Mouse (Mus musculus) liver, embryonic 18 days (tissue): Measurements from ENCODE around the gene Chia1. TPM values are rescaled to one million over a fixed set of nuclear protein-coding genes. Genes with fewer than 3 reads are reported as not detected.

Source experiments
- polyA plus RNA-seq: library from polyadenylated mRNA; depleted of rRNA; stranded (reverse); fragments of >200 nt; gene quantifications from 2 replicates; pipeline ENCODE4 v1.2.3, GENCODE M21; 2012; rRNA removed

Chia1 gene
- 0.02 TPM in 1 of 2 replicates, not detected in the other for polyA plus RNA-seq

DNA sequence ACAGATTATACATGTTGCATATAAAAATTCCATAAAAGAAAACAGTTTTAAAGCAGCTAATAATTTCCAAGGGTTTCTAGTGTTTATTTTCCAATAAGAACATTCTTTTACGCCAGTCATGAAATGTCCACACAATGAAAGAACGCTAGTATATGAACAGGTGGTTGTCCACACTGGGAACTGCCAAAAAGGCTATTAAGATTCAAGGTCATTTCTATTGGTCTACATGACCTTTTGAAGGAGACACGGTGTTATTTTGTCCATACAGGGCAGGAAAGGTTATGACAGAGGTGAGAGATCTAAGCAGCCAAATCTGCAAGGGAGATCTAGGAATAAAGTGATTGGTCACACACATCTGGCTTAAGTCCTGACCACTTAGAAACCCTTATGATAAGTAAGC, at the start of gene Chia1:
Gene Chia1 (plus strand): TSS at position 301 of the 400 bp plus-strand sequence.

DNA sequence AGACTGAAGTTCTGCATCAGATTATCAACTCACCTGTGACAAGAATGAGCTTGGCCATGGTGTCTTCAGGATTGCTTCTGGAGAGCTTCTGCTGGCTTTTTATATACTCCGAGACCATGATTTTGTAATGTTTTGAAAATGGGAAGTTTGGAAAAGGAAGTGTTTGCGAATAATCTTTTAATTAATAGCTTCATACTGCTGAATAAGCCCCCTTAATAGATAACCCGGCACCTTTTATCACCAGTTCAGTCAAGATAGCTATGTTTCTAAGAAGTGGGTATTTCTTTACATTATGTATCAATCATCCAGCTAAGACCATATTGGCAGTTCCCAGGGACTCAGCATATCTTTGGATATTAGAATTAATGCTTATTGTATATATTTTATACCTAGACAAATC, 54.4 kb downstream of the Chia1 start, which contains the start of gene Chil3:
Gene Chil3 (minus strand): TSS at position 101 of the 400 bp plus-strand sequence.

Other genes starting within 250 kb of the Chia1 start
- 0.72 and 0.78 TPM in 2 replicates for gene Adora3, start 242.4 kb upstream of the Chia1 start, polyA plus RNA-seq
- gene Tmigd3, start 242.3 kb upstream of the Chia1 start, polyA plus RNA-seq = 0.12 and 0.23 TPM in 2 replicates
- 5.5 and 6.6 TPM in 2 replicates for gene I830077J02Rik, start 180.6 kb upstream of the Chia1 start, polyA plus RNA-seq
- 15.9 and 17.5 TPM in 2 replicates for gene Wdr77, start 153.9 kb upstream of the Chia1 start, polyA plus RNA-seq
- 215 and 224 TPM in 2 replicates for gene Atp5f1, start 153.1 kb upstream of the Chia1 start, polyA plus RNA-seq
- 1.1 and 1.5 TPM in 2 replicates for gene Ovgp1, start 139.5 kb upstream of the Chia1 start, polyA plus RNA-seq
- not detected in 2 replicates for gene Pifo, start 98.6 kb upstream of the Chia1 start, polyA plus RNA-seq
- 0.08 and 0.14 TPM in 2 replicates for gene Chil5, start 80.4 kb upstream of the Chia1 start, polyA plus RNA-seq
- 60.8 and 80.9 TPM in 2 replicates for gene Chil3, start 54.3 kb downstream of the Chia1 start, polyA plus RNA-seq
- gene Chil4, start 106.3 kb downstream of the Chia1 start, polyA plus RNA-seq = not detected in 2 replicates